Mouse (Mus musculus) kidney, embryonic 16.5 days (tissue): ENCODE results near the gene Phospho1. TPM values are rescaled to one million over a fixed set of nuclear protein-coding genes. Genes with fewer than 3 reads are reported as not detected.

Experiments used
- ATAC-seq: fragments of 200-750 bp; cut with Nextera tagmentation; 2 replicates; pipeline ENCODE4 v1.8.0; 2017; ENCODE audit warnings: moderate TSS enrichment; ENCODE audit not compliant: low FRiP score, low TSS enrichment
- H3K27ac ChIP-seq: fragments of 300-500 bp; sonication (generic); 2 replicates; pipeline ENCODE4 v1.5.1; 2014; ENCODE audit warnings: low read length
- H3K27me3 ChIP-seq: fragments of 300-500 bp; sonication (generic); 2 replicates; pipeline ENCODE4 v1.6.1; 2014; ENCODE audit warnings: low read length, control low read depth, mixed read lengths; ENCODE audit not compliant: insufficient read depth
- H3K36me3 ChIP-seq: fragments of 300-500 bp; sonication (generic); 2 replicates; pipeline ENCODE4 v1.6.1; 2014; ENCODE audit warnings: low read length, control low read depth, mixed read lengths; ENCODE audit not compliant: insufficient read depth
- H3K4me1 ChIP-seq: fragments of 300-500 bp; sonication (generic); 2 replicates; pipeline ENCODE4 v1.6.1; 2014; ENCODE audit warnings: low read length, control low read depth, mixed read lengths; ENCODE audit not compliant: insufficient read depth
- H3K4me2 ChIP-seq: fragments of 300-500 bp; sonication (generic); replicated peaks from 2 replicates; pipeline ENCODE4 v1.6.1; 2014; ENCODE audit warnings: low read depth, low read length
- H3K4me3 ChIP-seq: fragments of 300-500 bp; sonication (generic); 2 replicates; pipeline ENCODE4 v1.5.1; 2014; ENCODE audit warnings: mild to moderate bottlenecking, low read length
- H3K9ac ChIP-seq: fragments of 300-500 bp; sonication (generic); replicated peaks from 2 replicates; pipeline ENCODE4 v1.6.1; 2014; ENCODE audit warnings: low read length
- H3K9me3 ChIP-seq: fragments of 300-500 bp; sonication (generic); 2 replicates; pipeline ENCODE4 v1.6.1; 2016; ENCODE audit warnings: low read length, control low read depth
- WGBS: fragments of 180-500 bp; shearing (Covaris S2); extraction: QIAGEN DNeasy Blood & Tissue Kit; methylation state at CpG from one replicate; pipeline ENCODE4 v1.1.7; 2014; 5-methylcytosine and 5-hydroxymethylcytosine counted together
- polyA plus RNA-seq: library from polyadenylated mRNA; unstranded; fragments of >200 nt; fragmentation: Nextera tagmentation; extraction: Ambion mirVana; gene quantifications from 2 replicates; pipeline ENCODE4 v1.2.1, GENCODE M21; 2015

Gene Phospho1
- polyA plus RNA-seq, 1 experiment from 2014 or later, result not detected

DNA sequence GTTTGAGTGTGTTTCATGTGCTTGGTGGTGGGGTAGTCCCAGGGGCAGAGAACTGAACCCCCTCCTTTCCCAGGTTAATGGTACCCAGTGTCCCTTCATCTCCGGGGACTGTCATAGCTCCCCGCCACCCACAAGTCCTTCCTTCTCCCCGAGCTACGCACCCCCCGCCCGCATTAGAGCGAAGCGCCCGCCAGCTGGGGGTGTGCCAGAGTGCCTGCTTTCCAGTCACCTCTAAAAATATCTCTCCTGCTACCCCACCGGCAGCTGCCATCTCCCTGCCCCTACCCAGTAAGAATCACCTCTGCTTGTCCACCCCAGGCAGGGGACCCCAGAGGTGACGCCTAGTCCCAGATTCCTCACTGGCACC is 561 bp downstream of the Phospho1 start:
- no peak overlapping the region for H3K27ac ChIP-seq
- peaks cover 47% of the 10 kb centered on the region for H3K27me3 ChIP-seq
- peak overlapping the region; percentile 68 for H3K4me3 ChIP-seq
- H3K36me3 ChIP-seq, result no peaks in the 10 kb centered on the region
- peak overlapping the region; percentile 77 for H3K9ac ChIP-seq
- 5% methylated on average over 11 of the region's 11 CpGs for WGBS
- H3K4me1 ChIP-seq, result peaks cover 14% of the 10 kb centered on the region
- peak overlapping the region; percentile 98 for H3K4me2 ChIP-seq
- H3K9me3 ChIP-seq, result no peaks in the 10 kb centered on the region
- peak; percentile 21; the same call in 1 of the 2 replicates for ATAC-seq

DNA sequence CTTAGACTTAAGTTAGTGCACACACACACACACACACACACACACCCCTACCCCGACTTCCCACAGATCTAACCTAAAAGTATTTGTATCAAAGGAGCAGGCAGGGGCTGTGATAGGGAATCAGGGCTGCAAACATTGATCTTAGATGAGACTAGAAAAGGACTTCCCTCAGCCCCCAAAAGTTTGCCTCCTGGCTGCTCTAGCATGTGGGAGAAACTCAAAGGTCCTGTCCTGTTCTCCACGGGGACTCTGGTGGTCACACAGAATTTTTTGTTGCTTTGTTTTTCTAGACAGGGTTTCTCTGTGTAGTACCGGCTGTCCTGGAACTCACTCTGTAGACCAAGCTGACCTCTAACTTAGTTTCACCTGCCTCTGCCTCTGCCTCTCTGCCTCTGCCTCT is 1.3 kb downstream of the Phospho1 start:
- Histone ChIP-seq H3K27me3 (peaks cover 54% of the 10 kb centered on the region), H3K4me2 (no peak overlapping the region), H3K27ac (no peak overlapping the region), H3K4me3 (no peak overlapping the region), H3K4me1 (peaks cover 19% of the 10 kb centered on the region), H3K36me3 (no peaks in the 10 kb centered on the region), H3K9me3 (no peaks in the 10 kb centered on the region), H3K9ac (no peak overlapping the region)
- 39% methylated on average over 3 of the region's 3 CpGs for WGBS
- ATAC-seq, result no peak

- Histone ChIP-seq H3K4me2 (no peak overlapping the region), H3K4me3 (no peak overlapping the region), H3K27me3 (peaks cover 63% of the 10 kb centered on the region), H3K36me3 (no peaks in the 10 kb centered on the region), H3K9me3 (no peaks in the 10 kb centered on the region), H3K4me1 (peaks cover 28% of the 10 kb centered on the region), H3K27ac (no peak overlapping the region), H3K9ac (no peak overlapping the region)
- no peak for ATAC-seq
- WGBS, result 48% methylated on average over 6 of the region's 6 CpGs
These were observed 2.2 kb downstream of the Phospho1 start for GRCm38 (mm10) chr11:95826317-95827167.

DNA sequence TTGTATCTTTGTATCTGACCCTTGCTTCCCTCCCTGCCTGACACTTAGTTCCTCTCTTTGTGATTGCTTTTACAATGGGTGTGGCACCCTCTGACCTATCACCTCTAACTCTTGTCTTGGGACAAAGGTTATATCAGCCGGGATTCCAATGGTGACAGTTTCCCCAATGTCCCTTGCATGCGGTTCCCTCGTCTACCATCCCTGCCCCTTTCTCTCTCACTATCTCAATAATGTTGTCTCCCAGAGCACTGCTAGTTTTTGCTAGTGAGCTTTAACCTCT is 2.8 kb downstream of the Phospho1 start:
- no peak overlapping the region for H3K4me2 ChIP-seq
- H3K27ac ChIP-seq, result no peak overlapping the region
- H3K27me3 ChIP-seq, result peaks cover 68% of the 10 kb centered on the region
- 20% methylated on average over 3 of the region's 3 CpGs for WGBS
- no peaks in the 10 kb centered on the region for H3K9me3 ChIP-seq
- no peaks in the 10 kb centered on the region for H3K36me3 ChIP-seq
- no peak overlapping the region for H3K9ac ChIP-seq
- no peak overlapping the region for H3K4me3 ChIP-seq
- H3K4me1 ChIP-seq, result peaks cover 29% of the 10 kb centered on the region
- no peak for ATAC-seq

DNA sequence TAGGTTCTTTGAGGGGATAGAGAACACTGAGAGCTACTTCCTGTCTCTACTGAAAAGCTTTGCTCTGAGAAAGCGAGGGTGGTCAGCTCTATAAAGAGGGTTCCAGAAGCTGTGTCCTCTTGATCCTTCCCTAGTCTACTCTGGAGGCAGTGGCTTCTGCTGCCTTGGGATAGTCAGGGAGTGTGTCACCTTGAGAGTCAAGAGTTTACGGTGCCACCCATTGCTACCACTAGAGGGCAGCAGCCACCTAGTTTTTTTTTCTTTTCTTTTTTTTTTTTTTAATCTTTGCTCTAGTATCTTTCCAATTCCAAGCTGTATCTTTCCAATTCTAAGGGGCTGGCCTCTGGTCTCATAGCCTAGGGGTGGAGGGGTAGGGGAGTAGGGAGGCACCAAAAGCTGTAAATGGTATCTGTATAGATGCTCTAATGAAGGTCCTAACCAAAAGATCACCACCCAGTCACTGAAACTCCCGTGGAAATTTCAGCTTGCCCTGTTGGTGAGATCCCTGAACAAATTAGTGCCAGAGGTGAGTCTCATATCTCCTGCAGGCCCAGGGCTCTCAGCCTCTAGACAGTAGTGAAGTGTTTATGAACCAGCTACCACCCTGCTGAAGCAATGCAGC is 3.3 kb downstream of the Phospho1 start:
- Histone ChIP-seq H3K27ac (no peak overlapping the region), H3K27me3 (peaks cover 73% of the 10 kb centered on the region), H3K9me3 (no peaks in the 10 kb centered on the region), H3K9ac (no peak overlapping the region), H3K4me2 (no peak overlapping the region), H3K36me3 (no peaks in the 10 kb centered on the region), H3K4me1 (peaks cover 29% of the 10 kb centered on the region), H3K4me3 (no peak overlapping the region)
- 20% methylated on average over 3 of the region's 3 CpGs for WGBS
- ATAC-seq, result no peak

- Histone ChIP-seq H3K4me1 (peaks cover 28% of the 10 kb centered on the region), H3K27ac (no peak overlapping the region), H3K27me3 (peaks cover 77% of the 10 kb centered on the region), H3K9ac (no peak overlapping the region), H3K36me3 (no peaks in the 10 kb centered on the region), H3K4me2 (no peak overlapping the region), H3K4me3 (no peak overlapping the region), H3K9me3 (no peaks in the 10 kb centered on the region)
- ATAC-seq, result no peak
- 70% methylated on average over 11 of the region's 11 CpGs for WGBS
These were observed 4.1 kb downstream of the Phospho1 start for GRCm38 (mm10) chr11:95828181-95828964.

GRCm38 (mm10) chr11:95829526-95830050 is 5.3 kb downstream of the Phospho1 start:
- H3K27me3 ChIP-seq, result peaks cover 87% of the 10 kb centered on the region
- no peak overlapping the region for H3K27ac ChIP-seq
- no peak overlapping the region for H3K4me2 ChIP-seq
- no peak for ATAC-seq
- H3K9me3 ChIP-seq, result no peaks in the 10 kb centered on the region
- peaks cover 35% of the 10 kb centered on the region for H3K4me1 ChIP-seq
- H3K9ac ChIP-seq, result no peak overlapping the region
- WGBS, result 34% methylated on average over 4 of the region's 4 CpGs
- H3K4me3 ChIP-seq, result no peak overlapping the region; the same call in 1 of the 2 replicates
- no peaks in the 10 kb centered on the region for H3K36me3 ChIP-seq

GRCm38 (mm10) chr11:95830411-95831275 is 6.3 kb downstream of the Phospho1 start:
- ATAC-seq, result no peak
- H3K36me3 ChIP-seq, result no peaks in the 10 kb centered on the region
- WGBS, result 2% methylated on average over 80 of the region's 80 CpGs

DNA sequence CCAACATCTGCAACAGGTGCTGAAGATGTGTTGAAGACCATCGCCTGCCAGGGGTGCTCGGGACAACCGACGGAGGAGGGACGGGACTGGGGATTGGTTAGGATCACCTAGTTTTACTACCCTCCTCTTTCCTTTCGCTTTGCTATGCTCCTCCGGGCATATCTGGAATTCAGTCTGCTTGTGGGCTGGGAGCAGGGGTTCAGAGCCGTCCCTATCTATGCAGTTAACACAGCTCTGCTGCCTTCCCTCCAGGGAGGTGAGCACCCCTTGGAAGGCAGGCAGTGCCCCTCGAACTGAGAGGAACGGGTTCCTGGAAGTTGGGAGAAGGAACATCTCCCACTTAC is 6.9 kb downstream of the Phospho1 start:
- H3K27ac ChIP-seq, result no peak overlapping the region
- ATAC-seq, result no peak
- WGBS, result 6% methylated on average over 10 of the region's 10 CpGs
- H3K9ac ChIP-seq, result no peak overlapping the region
- no peaks in the 10 kb centered on the region for H3K36me3 ChIP-seq
- H3K9me3 ChIP-seq, result no peaks in the 10 kb centered on the region
- H3K4me2 ChIP-seq, result peak overlapping the region; percentile 47
- H3K4me1 ChIP-seq, result peaks cover 43% of the 10 kb centered on the region
- peaks cover 89% of the 10 kb centered on the region for H3K27me3 ChIP-seq
- H3K4me3 ChIP-seq, result peak overlapping the region; percentile 34

More at GRCm38 (mm10) chr11:95830411-95831275, 6.3 kb downstream of the Phospho1 start:
- Histone ChIP-seq H3K27me3 (peaks cover 84% of the 10 kb centered on the region), H3K4me3 (peak overlapping the region; percentile 34), H3K9ac (peak overlapping the region; percentile 27; the same call in 1 of the 2 replicates), H3K27ac (no peak overlapping the region), H3K4me1 (peaks cover 37% of the 10 kb centered on the region), H3K4me2 (peak overlapping the region; percentile 47), H3K9me3 (no peaks in the 10 kb centered on the region)
